Mouse (Mus musculus): Measurements from ENCODE around the gene Xpnpep2.

The Xpnpep2 gene

GRCm38 (mm10) chrX:48158229-48158919 lies 49.8 kb downstream of the Xpnpep2 start:
- no peak for DNase-seq (ENCODE audit: low spot score)

- no peak for DNase-seq (ENCODE audit: low spot score)
Observed at GRCm38 (mm10) chrX:48169892-48170291, 61.4 kb downstream of the Xpnpep2 start.

GRCm38 (mm10) chrX:48170368-48170767 lies 61.8 kb downstream of the Xpnpep2 start:
- DNase-seq (ENCODE audit: low spot score), result no peak

GRCm38 (mm10) chrX:48181844-48182243 lies 73.3 kb downstream of the Xpnpep2 start:
- no peak for DNase-seq (ENCODE audit: low spot score)

- DNase-seq (ENCODE audit: low spot score), result no peak
Observed at GRCm38 (mm10) chrX:48184703-48185102, 76.2 kb downstream of the Xpnpep2 start.
